Mouse (Mus musculus) adrenal gland, adult 2 months (tissue): ENCODE data around the gene Pacs2. TPM values are rescaled to one million over a fixed set of nuclear protein-coding genes. Genes with fewer than 3 reads are reported as not detected.

Source experiments
- microRNA-seq, 2 experiments: library from miRNA; unstranded; fragments of <30 nt; microRNA quantifications; one replicate each; pipeline ENCODE4 v1.2.0; 2021
- polyA plus RNA-seq: library from polyadenylated mRNA; depleted of rRNA; stranded (reverse); fragments of >200 nt; gene quantifications from 2 replicates; pipeline ENCODE4 v1.2.3, GENCODE M21; 2012; rRNA removed
- total RNA-seq, 2 experiments: library from RNA; stranded (reverse); gene quantifications; 2 replicates each; pipeline ENCODE4 v1.2.3; 2021

Pacs2 gene
- total and polyA plus RNA-seq, 3 experiments, result 38.7 to 66.9 (median 42.1) TPM

Small RNAs within 50 kb of the gene (microRNA-seq; reads per million reads assigned to microRNA genes)
- gene Gm44471, result 0 reads per million in 2 experiments

Other genes with a start within 250 kb of the Pacs2 start
- gene Ahnak2, start 211.9 kb upstream of the Pacs2 start, total RNA-seq, result 10 to 100 TPM in 1 of 2 experiments, 1 to 10 TPM in 1; 3.6 to 10.0 TPM
- 1.7 and 2.2 TPM in 2 replicates for gene Ahnak2, start 211.9 kb upstream of the Pacs2 start, polyA plus RNA-seq
- 10 to 100 TPM in 1 of 2 experiments, 1 to 10 TPM in 1; 4.1 to 14.3 TPM for gene Clba1, start 205.6 kb upstream of the Pacs2 start, total RNA-seq
- gene Clba1, start 205.6 kb upstream of the Pacs2 start, polyA plus RNA-seq, result 10.2 and 12.4 TPM in 2 replicates
- gene Cdca4, start 185.1 kb upstream of the Pacs2 start, total RNA-seq, result 10 to 100 TPM; 11.0 to 13.0 TPM
- 8.1 and 9.4 TPM in 2 replicates for gene Cdca4, start 185.1 kb upstream of the Pacs2 start, polyA plus RNA-seq
- under 1 TPM; 0.26 to 0.59 TPM for gene Gpr132, start 146.3 kb upstream of the Pacs2 start, total RNA-seq
- 1.3 TPM in 2 replicates for gene Gpr132, start 146.3 kb upstream of the Pacs2 start, polyA plus RNA-seq
- 1 to 10 TPM; 3.5 to 6.1 TPM for gene Jag2, start 84.7 kb upstream of the Pacs2 start, total RNA-seq
- gene Jag2, start 84.7 kb upstream of the Pacs2 start, polyA plus RNA-seq, result 12.8 and 25.8 TPM in 2 replicates
- 10 to 100 TPM; 24.6 to 34.4 TPM for gene Nudt14, start 72.4 kb upstream of the Pacs2 start, total RNA-seq
- 35.4 and 45.9 TPM in 2 replicates for gene Nudt14, start 72.4 kb upstream of the Pacs2 start, polyA plus RNA-seq
- 10 to 100 TPM; 14.6 to 24.7 TPM for gene Btbd6, start 38.0 kb upstream of the Pacs2 start, total RNA-seq
- 165 and 232 TPM in 2 replicates for gene Btbd6, start 38.0 kb upstream of the Pacs2 start, polyA plus RNA-seq
- gene Brf1, start 13.8 kb upstream of the Pacs2 start, total RNA-seq, result 10 to 100 TPM; 41.9 to 46.8 TPM
- 70.6 and 71.2 TPM in 2 replicates for gene Brf1, start 13.8 kb upstream of the Pacs2 start, polyA plus RNA-seq
- gene Tex22, start 60.0 kb downstream of the Pacs2 start, total RNA-seq, result under 1 TPM; 0.28 to 0.43 TPM
- gene Tex22, start 60.0 kb downstream of the Pacs2 start, polyA plus RNA-seq, result 0.35 and 0.90 TPM in 2 replicates
- gene Mta1, start 83.8 kb downstream of the Pacs2 start, total RNA-seq, result 100 to 1,000 TPM in 1 of 2 experiments, 10 to 100 TPM in 1; 76.6 to 102 TPM
- 164 TPM in 2 replicates for gene Mta1, start 83.8 kb downstream of the Pacs2 start, polyA plus RNA-seq
- gene Crip2, start 125.7 kb downstream of the Pacs2 start, total RNA-seq, result 10 to 100 TPM; 57.5 to 58.2 TPM
- 159 and 168 TPM in 2 replicates for gene Crip2, start 125.7 kb downstream of the Pacs2 start, polyA plus RNA-seq
- 100 to 1,000 TPM in 1 of 2 experiments, 10 to 100 TPM in 1; 51.5 to 101 TPM for gene Crip1, start 131.8 kb downstream of the Pacs2 start, total RNA-seq
- gene Crip1, start 131.8 kb downstream of the Pacs2 start, polyA plus RNA-seq, result 31.7 and 36.9 TPM in 2 replicates
- 1 to 10 TPM in 1 of 2 experiments, under 1 TPM in 1; 0.66 to 1.4 TPM for gene Tedc1, start 141.9 kb downstream of the Pacs2 start, total RNA-seq
- gene Tedc1, start 141.9 kb downstream of the Pacs2 start, polyA plus RNA-seq, result 3.6 and 6.6 TPM in 2 replicates
- gene Tmem121, start 171.4 kb downstream of the Pacs2 start, total RNA-seq, result 1 to 10 TPM; 2.8 to 9.7 TPM
- 11.9 and 15.9 TPM in 2 replicates for gene Tmem121, start 171.4 kb downstream of the Pacs2 start, polyA plus RNA-seq